10 mouse cellular contexts compared by ENCODE assay signal in genomic region chr1:89524369-89524768, GRCm38 (mm10).
A peak's percentile ranks its signal among the peaks of the same experiment; 100 is the strongest.
DNase-seq lines count a peak whose midpoint lies in the region; ATAC-seq lines count a peak whose summit lies in the region.
"Had no signal": no experiment of that assay in that cellular context is flagged by ENCODE, and none has a peak within 500 bp of the region (broad histone marks: within the 10 kb centered on the region; RNA-seq: fewer than 3 reads in every experiment).

No protein-coding gene starts in this region.

- H3K4me2 ChIP-seq in heart, embryonic 11.5 days: no peak overlapping the region
- H3K4me2 ChIP-seq in forebrain, embryonic 16.5 days (ENCODE audit: low read length): no peak overlapping the region
- H3K4me2 ChIP-seq: neural tube, embryonic 12.5 days had no signal

- intact Hi-C loops in left cerebral cortex, postnatal 10 days (cut with DNase I): loop anchor here (2.0 to 10.0 kb wide), 5 partner anchors 67 to 780 kb away; no protein-coding TSS in a partner anchor

- no peak for ATAC-seq in heart, embryonic 11.5 days (replicated peaks; ENCODE audit: insufficient number of reproducible peaks, low FRiP score, low TSS enrichment)
- peak; percentile 73 for ATAC-seq in forebrain, embryonic 16.5 days

- no peaks in the 10 kb centered on the region for H3K27me3 ChIP-seq in heart, embryonic 11.5 days (ENCODE audit: control insufficient read depth, insufficient read depth, low read length)
- H3K27me3 ChIP-seq in forebrain, embryonic 16.5 days (replicated peaks; ENCODE audit: control insufficient read depth, insufficient read depth, low read length): no peaks in the 10 kb centered on the region
- H3K27me3 ChIP-seq: neural tube, embryonic 12.5 days had no signal

- H3K9ac ChIP-seq in heart, embryonic 11.5 days (ENCODE audit: low read depth, low read length): no peak overlapping the region
- no peak overlapping the region for H3K9ac ChIP-seq in forebrain, embryonic 16.5 days (replicated peaks; ENCODE audit: low read depth, low read length)
- H3K9ac ChIP-seq: neural tube, embryonic 12.5 days had no signal

- WGBS in heart, embryonic 11.5 days (ENCODE audit: insufficient replicate concordance): 6% methylated on average over 4 of the region's 4 CpGs
- 4% methylated on average over 4 of the region's 4 CpGs for WGBS in forebrain, embryonic 16.5 days

- no peak overlapping the region for H3K4me3 ChIP-seq in heart, embryonic 11.5 days (ENCODE audit: low read depth, low read length)
- no peak overlapping the region for H3K4me3 ChIP-seq in forebrain, embryonic 16.5 days (replicated peaks; ENCODE audit: low read length)
- H3K4me3 ChIP-seq: neural tube, embryonic 12.5 days had no signal

- peaks cover 24% of the 10 kb centered on the region for H3K4me1 ChIP-seq in heart, embryonic 11.5 days (ENCODE audit: control insufficient read depth, insufficient read depth, low read length)
- peaks cover 20% of the 10 kb centered on the region for H3K4me1 ChIP-seq in forebrain, embryonic 16.5 days (replicated peaks; ENCODE audit: control insufficient read depth, insufficient read depth, low read length)

- DNase-seq in heart, adult 11 months: peak; percentile 96
- peak; percentile 48 for DNase-seq in c-Kit-positive CD71-positive TER-119-negative erythroid progenitor cells, embryonic 14.5 days (ENCODE audit: low read depth)
- peak; percentile 64 for DNase-seq in induced T-regulatory cell, adult 2 months (ENCODE audit: low read depth)
- DNase-seq in left cerebral cortex, postnatal 10 days (ENCODE audit: extremely low spot score in 1 of 2, low spot score in 2 of 2): peak; percentile 89 to 90
- DNase-seq in naive thymus-derived CD4-positive, alpha-beta T cell, adult 2 months (ENCODE audit: low read depth): peak; percentile 50
- peak; percentile 73 to 91 for DNase-seq in spleen, postnatal 4 days (ENCODE audit: low spot score in 2 of 2)

- H3K36me3 ChIP-seq in heart, embryonic 11.5 days (ENCODE audit: control insufficient read depth, insufficient read depth, low read length): no peaks in the 10 kb centered on the region
- H3K36me3 ChIP-seq in forebrain, embryonic 16.5 days (ENCODE audit: control insufficient read depth, insufficient read depth): no peaks in the 10 kb centered on the region
- H3K36me3 ChIP-seq: G1E; neural tube, embryonic 12.5 days had no signal

- H3K9me3 ChIP-seq in heart, embryonic 11.5 days (replicated peaks; ENCODE audit: control insufficient read depth, low read length): no peaks in the 10 kb centered on the region
- H3K9me3 ChIP-seq in forebrain, embryonic 16.5 days (ENCODE audit: control insufficient read depth, low read length): no peaks in the 10 kb centered on the region
- H3K9me3 ChIP-seq: neural tube, embryonic 12.5 days had no signal

- H3K27ac ChIP-seq in heart, embryonic 11.5 days (ENCODE audit: low read depth, low read length): no peak overlapping the region
- H3K27ac ChIP-seq in forebrain, embryonic 16.5 days (ENCODE audit: low read length): no peak overlapping the region
- H3K27ac ChIP-seq: neural tube, embryonic 12.5 days had no signal
